Mouse (Mus musculus): ENCODE measurements around the gene Zfp1. TPM values are rescaled to one million over a fixed set of nuclear protein-coding genes. Genes with fewer than 3 reads are reported as not detected.

Gene Zfp1
- 22.0 and 22.5 TPM in 2 replicates for polyA plus RNA-seq (2014; fragmentation: Nextera tagmentation; extraction: Ambion mirVana)

GRCm38 (mm10) chr8:111643264-111644141, at the start of gene Zfp1:
TSS of gene Zfp1 (plus strand) at chr8:111643401.
- peak within 1 kb of the TSS; percentile 76 for H3K4me2 ChIP-seq
- H3K27ac ChIP-seq (ENCODE audit: low read depth): peak within 1 kb of the TSS; percentile 96
- DNase-seq (peak; percentile 98), ATAC-seq (ENCODE audit: insufficient read depth) (peak; percentile 98)
- H3K9ac ChIP-seq: peak within 1 kb of the TSS; percentile 93
- 0 out of 2 replicates have a peak, but pooled peaks cover 5% of the 10 kb centered on the region for H3K4me1 ChIP-seq (ENCODE audit: insufficient read depth)
- under 1% methylated on average over 74 of the region's 75 CpGs for WGBS
- peak within 1 kb of the TSS; percentile 85 for H3K4me3 ChIP-seq (ENCODE audit: low read depth, low read length)
- H3K9me3 ChIP-seq (ENCODE audit: low read depth, low read length): no peaks in the 10 kb centered on the region
- no peaks in the 10 kb centered on the region for H3K36me3 ChIP-seq (ENCODE audit: insufficient read depth)
- TF ChIP-seq CTCF (IDR thresholded peaks at IDR 0.05; ENCODE audit: low read depth): no peak
- no peaks in the 10 kb centered on the region for H3K27me3 ChIP-seq (ENCODE audit: insufficient read depth, low read length)

GRCm38 (mm10) chr8:111594044-111594840, 49.0 kb upstream of the Zfp1 start:
- ATAC-seq (ENCODE audit: insufficient read depth): no peak

GRCm38 (mm10) chr8:111594951-111595350, 48.2 kb upstream of the Zfp1 start:
- 91% methylated on average over 2 of the region's 2 CpGs for WGBS
- ATAC-seq (ENCODE audit: insufficient read depth) (no peak), DNase-seq (no peak)
- Histone ChIP-seq H3K9ac (no peak overlapping the region), H3K4me3 (ENCODE audit: low read depth, low read length) (no peak overlapping the region), H3K27me3 (ENCODE audit: insufficient read depth, low read length) (no peaks in the 10 kb centered on the region), H3K4me2 (peak overlapping the region; percentile 42; the same call in 1 of the 2 replicates), H3K4me1 (ENCODE audit: insufficient read depth) (peaks cover 45% of the 10 kb centered on the region), H3K27ac (ENCODE audit: low read depth) (no peak overlapping the region; the same call in 1 of the 2 replicates), H3K36me3 (ENCODE audit: insufficient read depth) (no peaks in the 10 kb centered on the region), H3K9me3 (ENCODE audit: low read depth, low read length) (no peaks in the 10 kb centered on the region)
- TF ChIP-seq CTCF (IDR thresholded peaks at IDR 0.05; ENCODE audit: low read depth): no peak

More at GRCm38 (mm10) chr8:111594044-111594840, 49.0 kb upstream of the Zfp1 start:
- Histone ChIP-seq H3K9ac (no peak overlapping the region), H3K27ac (ENCODE audit: low read depth) (no peak overlapping the region), H3K27me3 (ENCODE audit: insufficient read depth, low read length) (no peaks in the 10 kb centered on the region), H3K36me3 (ENCODE audit: insufficient read depth) (no peaks in the 10 kb centered on the region), H3K4me3 (ENCODE audit: low read depth, low read length) (no peak overlapping the region), H3K4me1 (ENCODE audit: insufficient read depth) (peaks cover 45% of the 10 kb centered on the region), H3K4me2 (no peak overlapping the region), H3K9me3 (ENCODE audit: low read depth, low read length) (no peaks in the 10 kb centered on the region)
- no peak for TF ChIP-seq CTCF (IDR thresholded peaks at IDR 0.05; ENCODE audit: low read depth)
- no peak for DNase-seq
- WGBS: 73% methylated on average over 3 of the region's 3 CpGs

GRCm38 (mm10) chr8:111595712-111596484, 47.3 kb upstream of the Zfp1 start:
- Histone ChIP-seq H3K9me3 (ENCODE audit: low read depth, low read length) (no peaks in the 10 kb centered on the region), H3K4me3 (ENCODE audit: low read depth, low read length) (no peak overlapping the region), H3K9ac (no peak overlapping the region), H3K4me2 (peak overlapping the region; percentile 42), H3K36me3 (ENCODE audit: insufficient read depth) (no peaks in the 10 kb centered on the region), H3K27me3 (ENCODE audit: insufficient read depth, low read length) (no peaks in the 10 kb centered on the region), H3K27ac (ENCODE audit: low read depth) (peak overlapping the region; percentile 91), H3K4me1 (ENCODE audit: insufficient read depth) (peaks cover 45% of the 10 kb centered on the region)
- ATAC-seq (ENCODE audit: insufficient read depth): peak; percentile 71
- no peak for TF ChIP-seq CTCF (IDR thresholded peaks at IDR 0.05; ENCODE audit: low read depth)
- WGBS: 53% methylated on average over 15 of the region's 15 CpGs
- DNase-seq: peak; percentile 68

- no peaks in the 10 kb centered on the region for H3K36me3 ChIP-seq (ENCODE audit: insufficient read depth)
- DNase-seq: peak; percentile 20
- H3K4me1 ChIP-seq (ENCODE audit: insufficient read depth): peaks cover 45% of the 10 kb centered on the region
These were observed 46.7 kb upstream of the Zfp1 start for GRCm38 (mm10) chr8:111596485-111596821.

GRCm38 (mm10) chr8:111597310-111597709, 45.9 kb upstream of the Zfp1 start:
- 17% methylated on average over 1 of the region's 1 CpGs for WGBS
- H3K4me3 ChIP-seq (ENCODE audit: low read depth, low read length): no peak overlapping the region
- H3K9me3 ChIP-seq (ENCODE audit: low read depth, low read length): no peaks in the 10 kb centered on the region
- ATAC-seq (ENCODE audit: insufficient read depth) (peak; percentile 76), DNase-seq (peak; percentile 78)
- H3K4me2 ChIP-seq: peak overlapping the region; percentile 23; the same call in 1 of the 2 replicates
- no peaks in the 10 kb centered on the region for H3K27me3 ChIP-seq (ENCODE audit: insufficient read depth, low read length)
- H3K27ac ChIP-seq (ENCODE audit: low read depth): peak overlapping the region; percentile 91
- H3K4me1 ChIP-seq (ENCODE audit: insufficient read depth): peaks cover 45% of the 10 kb centered on the region
- no peak for TF ChIP-seq CTCF (IDR thresholded peaks at IDR 0.05; ENCODE audit: low read depth)
- 0 out of 2 replicates have a peak overlapping the region, but pooled peaks have one; percentile 1 for H3K9ac ChIP-seq
- no peaks in the 10 kb centered on the region for H3K36me3 ChIP-seq (ENCODE audit: insufficient read depth)

More at GRCm38 (mm10) chr8:111596485-111596821, 46.7 kb upstream of the Zfp1 start:
- WGBS: 20% methylated on average over 3 of the region's 3 CpGs
- Histone ChIP-seq H3K27ac (ENCODE audit: low read depth) (peak overlapping the region; percentile 91; the same call in 1 of the 2 replicates), H3K27me3 (ENCODE audit: insufficient read depth, low read length) (no peaks in the 10 kb centered on the region), H3K4me2 (peak overlapping the region; percentile 42), H3K4me3 (ENCODE audit: low read depth, low read length) (no peak overlapping the region), H3K9ac (no peak overlapping the region), H3K9me3 (ENCODE audit: low read depth, low read length) (no peaks in the 10 kb centered on the region)
- TF ChIP-seq CTCF (IDR thresholded peaks at IDR 0.05; ENCODE audit: low read depth): no peak
- no peak for ATAC-seq (ENCODE audit: insufficient read depth)

All from lung, embryonic 14.5 days (tissue).